Mouse (Mus musculus) lung, postnatal 0 days (tissue): ENCODE measurements around the gene Zfp598. TPM values are rescaled to one million over a fixed set of nuclear protein-coding genes. Genes with fewer than 3 reads are reported as not detected.

Source experiments
- ATAC-seq: fragments of 200-750 bp; cut with Nextera tagmentation; 2 replicates; pipeline ENCODE4 v1.8.0; 2017; ENCODE audit warnings: moderate library complexity
- DNase-seq: peaks from one replicate; pipeline ENCODE4 v3.0.0-alpha.2; 2016; ENCODE audit warnings: low spot score
- H3K27ac ChIP-seq: fragments of 300-500 bp; sonication (generic); 2 replicates; pipeline ENCODE4 v1.5.1; 2014; ENCODE audit warnings: antibody characterized with exemption, mild to moderate bottlenecking, low read length, mixed read lengths
- H3K27me3 ChIP-seq: fragments of 300-500 bp; sonication (generic); replicated peaks from 2 replicates; pipeline ENCODE4 v1.6.1; 2014; ENCODE audit warnings: low read length, mixed read lengths; ENCODE audit not compliant: insufficient read depth
- H3K36me3 ChIP-seq: fragments of 300-500 bp; sonication (generic); 2 replicates; pipeline ENCODE4 v1.6.1; 2014; ENCODE audit warnings: low read length, mixed read lengths; ENCODE audit not compliant: insufficient read depth
- H3K4me1 ChIP-seq: fragments of 300-500 bp; sonication (generic); 2 replicates; pipeline ENCODE4 v1.6.1; 2014; ENCODE audit warnings: antibody characterized with exemption, low read depth, low read length, mixed read lengths; ENCODE audit not compliant: insufficient read depth
- H3K4me2 ChIP-seq: fragments of 300-500 bp; sonication (generic); replicated peaks from 2 replicates; pipeline ENCODE4 v1.6.1; 2014; ENCODE audit warnings: low read depth, mild to moderate bottlenecking, low read length, moderate library complexity, mixed read lengths
- H3K4me3 ChIP-seq: fragments of 300-500 bp; sonication (generic); 2 replicates; pipeline ENCODE4 v1.5.1; 2014; ENCODE audit warnings: low read depth, low read length
- H3K9ac ChIP-seq: fragments of 300-500 bp; sonication (generic); replicated peaks from 2 replicates; pipeline ENCODE4 v1.6.1; 2014; ENCODE audit warnings: low read depth, mild to moderate bottlenecking
- H3K9me3 ChIP-seq: fragments of 300-500 bp; sonication (generic); 2 replicates; pipeline ENCODE4 v1.6.1; 2016; ENCODE audit warnings: low read length, mixed read lengths
- CTCF ChIP-seq: IDR thresholded peaks from 2 replicates; pipeline ENCODE4 v1.5.1; 2016; ENCODE audit warnings: antibody characterized with exemption, mild to moderate bottlenecking
- EP300 ChIP-seq: IDR thresholded peaks from 2 replicates; pipeline ENCODE4 v1.6.1; 2016; ENCODE audit warnings: antibody characterized with exemption, mild to moderate bottlenecking, control low read depth
- WGBS: fragments of 180-500 bp; shearing (Covaris S2); extraction: QIAGEN DNeasy Blood & Tissue Kit; methylation state at CpG from one replicate; pipeline ENCODE4 v1.1.7; 2014; 5-methylcytosine and 5-hydroxymethylcytosine counted together
- polyA plus RNA-seq: library from polyadenylated mRNA; unstranded; fragments of >200 nt; fragmentation: Nextera tagmentation; extraction: Ambion mirVana; gene quantifications from 2 replicates; pipeline ENCODE4 v1.2.1, GENCODE M21; 2015

Gene Zfp598
- polyA plus RNA-seq, 1 experiment from 2014 or later, result 11.9 TPM

DNA sequence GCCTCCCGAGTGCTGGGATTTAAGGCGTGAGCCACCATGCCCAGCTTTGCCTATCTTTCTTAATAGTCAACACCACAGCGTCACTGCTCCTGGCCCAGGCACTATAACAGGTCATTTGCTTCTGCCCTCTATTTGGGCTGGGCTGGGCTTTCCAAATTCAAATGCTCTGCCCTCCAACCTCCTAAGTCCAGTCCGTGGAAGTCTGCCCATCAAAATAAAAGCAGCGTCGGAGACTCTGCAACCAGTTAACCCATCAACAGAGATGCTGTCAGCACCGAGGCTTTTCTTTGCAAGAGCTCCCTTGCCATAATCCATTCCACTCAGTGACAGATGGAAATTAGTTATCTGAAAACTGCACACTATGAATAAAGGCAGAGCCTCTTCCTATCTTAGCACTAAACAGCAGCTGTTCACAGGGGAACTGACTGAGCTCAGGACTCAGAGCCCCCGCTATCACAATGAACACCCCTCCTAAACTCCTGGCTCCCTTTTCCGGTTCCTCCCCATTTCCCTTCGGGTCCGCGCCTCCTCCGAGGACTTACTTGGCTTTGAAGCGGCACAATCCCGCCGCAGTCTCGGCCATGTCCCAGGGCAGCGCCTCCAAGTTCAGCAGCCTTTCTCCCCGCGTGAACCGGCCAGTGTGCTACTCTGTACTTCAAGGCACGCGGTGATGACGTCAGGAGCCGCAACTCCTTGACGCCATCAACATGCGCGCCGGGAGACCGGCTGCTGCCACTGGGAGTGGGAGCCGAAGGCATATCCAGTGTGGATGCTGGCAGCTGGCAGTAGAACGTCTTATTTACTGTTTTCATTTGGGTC, 37.7 kb downstream of the Zfp598 start, which contains the start of gene Tbl3:
TSS of gene Tbl3 (minus strand) at position 679 of the 819 bp plus-strand sequence.
- 4% methylated on average over 32 of the region's 32 CpGs for WGBS
- peak; percentile 93 for ATAC-seq
- no peaks in the 10 kb centered on the region for H3K27me3 ChIP-seq

DNA sequence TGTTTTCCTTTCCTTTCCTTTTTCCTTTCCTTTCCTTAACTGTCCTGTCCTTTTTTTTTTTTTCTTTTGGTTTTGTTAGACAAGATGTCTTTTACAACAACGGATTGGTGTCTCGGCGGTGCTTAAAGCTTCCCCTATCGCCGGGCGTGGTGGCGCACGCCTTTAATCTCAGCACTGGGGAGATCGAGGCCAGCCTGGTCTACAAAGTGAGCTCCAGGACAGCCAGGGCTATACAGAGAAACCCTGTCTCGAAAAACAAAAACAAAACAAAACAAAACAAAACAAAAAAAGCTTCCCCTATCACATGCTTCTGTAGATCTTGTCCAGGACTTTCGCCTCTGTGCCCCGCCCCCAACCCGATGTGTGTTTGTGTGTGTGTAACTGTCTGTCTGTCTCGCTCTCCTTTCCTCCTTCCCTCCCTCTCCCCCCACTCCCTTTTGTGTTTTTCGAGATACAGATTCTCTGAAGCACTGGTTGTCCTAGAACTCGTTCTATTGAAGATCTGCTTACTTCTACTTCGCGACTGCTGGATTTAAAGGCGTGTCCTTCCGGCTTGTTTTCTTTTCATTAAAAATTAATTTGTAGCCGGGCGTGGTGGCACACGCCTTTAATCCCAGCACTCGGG, 38.4 kb downstream of the Zfp598 start:
- no peaks in the 10 kb centered on the region for H3K9me3 ChIP-seq
- WGBS, result 3% methylated on average over 24 of the region's 24 CpGs
- peak overlapping the region; percentile 56 for H3K9ac ChIP-seq
- no peaks in the 10 kb centered on the region for H3K36me3 ChIP-seq
- H3K4me3 ChIP-seq, result peak overlapping the region; percentile 66
- no peaks in the 10 kb centered on the region for H3K27me3 ChIP-seq
- ATAC-seq, result peak; percentile 46
- H3K4me1 ChIP-seq, result 0 out of 2 replicates have a peak, but pooled peaks cover 3% of the 10 kb centered on the region
- H3K27ac ChIP-seq, result peak overlapping the region; percentile 88
- TF ChIP-seq CTCF (no peak), EP300 (no peak)
- DNase-seq, result peak; percentile 53
- H3K4me2 ChIP-seq, result peak overlapping the region; percentile 73

More for the DNA sequence above, 37.7 kb downstream of the Zfp598 start, which contains the start of gene Tbl3:
- peak; percentile 97 for DNase-seq
- Histone ChIP-seq H3K4me3 (peak within 1 kb of the TSS; percentile 66), H3K9me3 (no peaks in the 10 kb centered on the region), H3K27ac (peak within 1 kb of the TSS; percentile 88), H3K4me1 (0 out of 2 replicates have a peak, but pooled peaks cover 3% of the 10 kb centered on the region), H3K9ac (peak within 1 kb of the TSS; percentile 56), H3K4me2 (peak within 1 kb of the TSS; percentile 73), H3K36me3 (no peaks in the 10 kb centered on the region)
- TF ChIP-seq EP300, result no peak
- no peak for TF ChIP-seq CTCF

DNA sequence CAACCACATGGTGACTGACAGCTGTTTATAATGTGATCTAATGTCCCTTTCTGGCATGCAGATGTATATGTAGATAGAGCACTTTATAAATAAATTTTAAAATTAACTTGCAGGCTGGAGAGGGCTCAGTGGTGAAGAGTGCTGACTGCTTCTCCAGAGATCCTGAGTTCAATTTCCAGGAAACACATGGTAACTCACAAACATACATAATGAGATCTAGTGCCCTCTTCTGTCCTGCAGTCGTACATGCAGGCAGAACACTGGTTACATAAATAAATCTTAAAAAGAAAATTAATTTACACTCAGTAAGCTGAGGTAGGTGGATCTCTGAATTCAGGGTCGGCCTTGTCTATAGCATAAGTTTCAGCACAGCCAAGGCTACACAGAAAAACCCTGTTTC, 39.2 kb downstream of the Zfp598 start:
- peak; percentile 82 for DNase-seq
- 0 out of 2 replicates have a peak, but pooled peaks cover 3% of the 10 kb centered on the region for H3K4me1 ChIP-seq
- no peak overlapping the region for H3K27ac ChIP-seq
- H3K4me3 ChIP-seq, result no peak overlapping the region
- H3K27me3 ChIP-seq, result no peaks in the 10 kb centered on the region
- no peak overlapping the region for H3K9ac ChIP-seq
- H3K9me3 ChIP-seq, result no peaks in the 10 kb centered on the region
- 26% methylated on average over 2 of the region's 2 CpGs for WGBS
- TF ChIP-seq EP300 (no peak), CTCF (peak; percentile 68)
- H3K4me2 ChIP-seq, result no peak overlapping the region; the same call in 1 of the 2 replicates
- no peaks in the 10 kb centered on the region for H3K36me3 ChIP-seq
- ATAC-seq, result 0 out of 2 replicates have a peak, but pooled peaks have one; percentile 16

DNA sequence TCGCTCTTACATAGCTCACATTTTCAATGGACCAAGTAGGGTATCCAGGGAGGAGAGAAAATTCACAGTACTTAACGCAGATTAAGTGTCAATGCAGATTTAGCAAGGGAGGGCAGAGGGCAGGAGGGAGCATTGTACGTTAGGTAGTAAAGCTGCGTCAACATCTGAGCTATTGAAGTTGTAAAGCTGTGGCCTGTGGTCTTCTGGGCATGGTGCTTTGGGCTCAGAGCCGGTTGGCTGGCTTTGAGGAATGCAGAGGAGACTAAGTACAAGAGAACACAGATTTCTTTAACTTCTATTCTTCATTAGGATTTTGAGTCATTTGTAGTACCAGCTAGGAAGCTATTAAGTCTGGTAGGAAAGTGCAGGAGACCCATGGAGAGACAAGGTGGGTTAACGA, 46.1 kb downstream of the Zfp598 start:
- Histone ChIP-seq H3K36me3 (no peaks in the 10 kb centered on the region), H3K27me3 (no peaks in the 10 kb centered on the region), H3K9me3 (no peaks in the 10 kb centered on the region), H3K4me2 (no peak overlapping the region), H3K4me1 (peaks cover 3% of the 10 kb centered on the region; the same call in 1 of the 2 replicates), H3K27ac (no peak overlapping the region), H3K9ac (no peak overlapping the region), H3K4me3 (no peak overlapping the region)
- no peak for TF ChIP-seq EP300
- TF ChIP-seq CTCF, result no peak
- ATAC-seq, result no peak
- no peak for DNase-seq
- 84% methylated on average over 6 of the region's 6 CpGs for WGBS

DNA sequence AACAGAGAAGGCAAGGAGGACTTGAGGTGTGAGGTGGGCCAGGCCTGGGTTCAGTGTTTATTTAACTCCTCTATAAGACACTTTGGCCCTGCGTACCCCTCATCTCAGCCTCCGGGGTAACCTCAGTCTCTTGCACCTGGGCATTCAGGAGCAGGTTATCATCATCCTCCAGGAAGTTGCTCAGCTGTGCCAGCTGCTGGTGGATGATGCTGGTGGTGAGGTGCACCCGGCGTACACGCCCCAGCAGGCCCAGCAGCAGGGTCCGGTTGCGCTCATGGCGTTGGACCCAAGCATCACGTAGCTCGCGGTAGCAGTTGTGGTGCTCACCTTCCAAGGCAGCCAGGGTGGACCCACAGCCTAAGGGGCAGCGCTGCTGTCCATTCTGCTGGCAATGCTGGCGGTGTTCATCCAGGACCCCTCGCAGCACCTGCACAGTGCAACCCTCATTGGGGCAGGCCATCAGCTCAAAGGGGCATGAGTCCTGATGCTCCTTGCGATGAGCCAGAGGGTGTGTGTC, 46.7 kb downstream of the Zfp598 start:
- H3K4me1 ChIP-seq, result peaks cover 3% of the 10 kb centered on the region; the same call in 1 of the 2 replicates
- 95% methylated on average over 15 of the region's 15 CpGs for WGBS
- H3K27ac ChIP-seq, result no peak overlapping the region
- H3K36me3 ChIP-seq, result no peaks in the 10 kb centered on the region
- H3K4me2 ChIP-seq, result no peak overlapping the region
- H3K4me3 ChIP-seq, result no peak overlapping the region
- H3K27me3 ChIP-seq, result no peaks in the 10 kb centered on the region
- no peak overlapping the region for H3K9ac ChIP-seq
- TF ChIP-seq CTCF, result no peak
- TF ChIP-seq EP300, result no peak
- DNase-seq (no peak), ATAC-seq (no peak)
- H3K9me3 ChIP-seq, result no peaks in the 10 kb centered on the region

DNA sequence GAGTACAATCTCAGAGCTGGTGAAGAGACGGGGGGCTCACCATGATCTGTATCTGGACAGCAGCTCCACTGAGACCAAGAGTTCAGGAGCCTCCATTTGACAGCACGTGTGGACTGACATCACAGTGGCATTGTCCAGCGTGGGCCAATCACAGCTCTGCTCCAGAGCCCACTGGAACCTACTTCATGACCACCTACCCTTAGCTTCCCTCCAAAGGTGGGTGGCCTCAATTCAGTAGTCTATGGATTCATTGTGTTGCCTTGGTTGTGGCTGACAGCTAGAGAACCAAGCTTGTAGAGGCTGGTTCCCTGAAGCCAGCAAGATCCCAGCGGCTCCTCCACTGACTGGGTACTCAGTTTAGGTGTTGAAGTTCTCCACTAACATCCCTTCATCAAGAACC, 48.5 kb downstream of the Zfp598 start, which contains the start of the genes Rnf151 and Rps2:
TSS of gene Rnf151 (minus strand) at position 121 of the 400 bp plus-strand sequence.
TSS of gene Rps2 (plus strand) at position 174 of the 400 bp plus-strand sequence.
- Histone ChIP-seq H3K4me1 (peaks cover 3% of the 10 kb centered on the region; the same call in 1 of the 2 replicates), H3K9ac (peak within 1 kb of the TSS; percentile 95; the same call in 1 of the 2 replicates), H3K27me3 (no peaks in the 10 kb centered on the region), H3K36me3 (peaks cover 11% of the 10 kb centered on the region; the same call in 1 of the 2 replicates), H3K27ac (no peak within 1 kb of the TSS), H3K4me2 (peak within 1 kb of the TSS; percentile 64), H3K4me3 (no peak within 1 kb of the TSS), H3K9me3 (no peaks in the 10 kb centered on the region)
- no peak for ATAC-seq
- WGBS, result 83% methylated on average over 4 of the region's 4 CpGs
- TF ChIP-seq EP300, result no peak
- no peak for DNase-seq
